Mouse (Mus musculus): ENCODE results near the gene Ldhb.

- TF ChIP-seq POLR2A (IDR thresholded peaks at IDR 0.05; ENCODE audit: low read depth, low read length) = no peak
- TF ChIP-seq CTCF (IDR thresholded peaks at IDR 0.05; ENCODE audit: extremely low read depth, insufficient read length, insufficient replicate concordance, low read depth, low read length) = no peak
Measured at GRCm38 (mm10) chr6:142459017-142459678, 48.6 kb downstream of the Ldhb start.
